Mouse (Mus musculus) ES-E14 (cell line): ENCODE measurements around the gene D930007J09Rik. TPM values are rescaled to one million over a fixed set of nuclear protein-coding genes. Genes with fewer than 3 reads are reported as not detected.

Experiments used
- DNase-seq: peaks from one replicate; pipeline ENCODE4 v3.0.0-alpha.2; 2013; ENCODE audit warnings: low read depth, low spot score
- H3K27ac ChIP-seq: 2 replicates; pipeline ENCODE4 v1.5.1; 2012; ENCODE audit warnings: low read depth, mild to moderate bottlenecking, low read length, moderate library complexity, mixed read lengths; ENCODE audit not compliant: poor library complexity, insufficient read depth, severe bottlenecking
- H3K36me3 ChIP-seq: 2 replicates; pipeline ENCODE4 v1.6.1; 2012; ENCODE audit warnings: mild to moderate bottlenecking, low read length, moderate library complexity, mixed read lengths; ENCODE audit not compliant: control insufficient read depth, poor library complexity, insufficient read depth, severe bottlenecking
- H3K4me1 ChIP-seq, 2 experiments: fragments of 150-350 bp in 1 of 2; sonication (generic) in 1 of 2; 2 replicates each; pipeline ENCODE4 v1.6.1; 2012; ENCODE audit warnings: low read length in 2 of 2, mild to moderate bottlenecking in 1 of 2, mixed read lengths in 1 of 2; ENCODE audit not compliant: control insufficient read depth in 2 of 2, insufficient read depth in 2 of 2, poor library complexity in 1 of 2
- H3K4me3 ChIP-seq, 2 experiments: fragments of 150-350 bp in 1 of 2; sonication (generic) in 1 of 2; 2 replicates each; pipeline ENCODE4 v1.5.1; 2012; ENCODE audit warnings: low read length in 2 of 2, low read depth in 1 of 2, mild to moderate bottlenecking in 1 of 2, mixed read lengths in 1 of 2; ENCODE audit not compliant: insufficient read depth in 1 of 2, poor library complexity in 1 of 2, severe bottlenecking in 1 of 2
- H3K9ac ChIP-seq: 2 replicates; pipeline ENCODE4 v1.6.1; 2012; ENCODE audit warnings: low read depth, mild to moderate bottlenecking, low read length, mixed read lengths; ENCODE audit not compliant: poor library complexity, insufficient read depth, severe bottlenecking
- H3K9me3 ChIP-seq: fragments of 150-350 bp; sonication (generic); 2 replicates; pipeline ENCODE4 v1.6.1; 2012; ENCODE audit warnings: low read depth, mild to moderate bottlenecking, low read length; ENCODE audit not compliant: control insufficient read depth, insufficient read depth
- CHD2 ChIP-seq: IDR thresholded peaks from 2 replicates; pipeline ENCODE4 v1.6.1; 2014; ENCODE audit warnings: mild to moderate bottlenecking, low read depth, low read length, inconsistent platforms
- HCFC1 ChIP-seq: IDR thresholded peaks from 2 replicates; pipeline ENCODE4 v1.6.1; 2012; ENCODE audit warnings: low read length, inconsistent platforms, borderline replicate concordance; ENCODE audit not compliant: insufficient read depth
- MAFK ChIP-seq: IDR thresholded peaks from 2 replicates; pipeline ENCODE4 v1.6.1; 2014; ENCODE audit warnings: mild to moderate bottlenecking, low read depth, low read length, inconsistent platforms; ENCODE audit not compliant: insufficient read depth
- ZC3H11A ChIP-seq: IDR thresholded peaks from 2 replicates; pipeline ENCODE4 v1.6.1; 2012; ENCODE audit warnings: low read depth, mild to moderate bottlenecking, inconsistent platforms, low read length, borderline replicate concordance
- ZNF384 ChIP-seq: IDR thresholded peaks from 2 replicates; pipeline ENCODE4 v1.6.1; 2012; ENCODE audit warnings: low read depth, low read length, inconsistent platforms
- in situ Hi-C, 2 experiments: fragments of 600-800 bp; cut with MboI; formaldehyde crosslinking; loops; one replicate each; pipeline ENCODE4 v1.15.1; 2025; ENCODE audit warnings: low sequenced_read_pairs in 2 of 2, inconsistent platforms in 1 of 2; ENCODE audit not compliant: unreplicated experiment in 2 of 2
- total RNA-seq: library from RNA; depleted of rRNA; stranded (reverse); fragments of 300-350 nt; gene quantifications from 2 replicates; pipeline ENCODE4 v1.2.3, GENCODE M21; 2012; rRNA removed

Gene D930007J09Rik
- total RNA-seq: 3.7 and 6.7 TPM in 2 replicates

DNA sequence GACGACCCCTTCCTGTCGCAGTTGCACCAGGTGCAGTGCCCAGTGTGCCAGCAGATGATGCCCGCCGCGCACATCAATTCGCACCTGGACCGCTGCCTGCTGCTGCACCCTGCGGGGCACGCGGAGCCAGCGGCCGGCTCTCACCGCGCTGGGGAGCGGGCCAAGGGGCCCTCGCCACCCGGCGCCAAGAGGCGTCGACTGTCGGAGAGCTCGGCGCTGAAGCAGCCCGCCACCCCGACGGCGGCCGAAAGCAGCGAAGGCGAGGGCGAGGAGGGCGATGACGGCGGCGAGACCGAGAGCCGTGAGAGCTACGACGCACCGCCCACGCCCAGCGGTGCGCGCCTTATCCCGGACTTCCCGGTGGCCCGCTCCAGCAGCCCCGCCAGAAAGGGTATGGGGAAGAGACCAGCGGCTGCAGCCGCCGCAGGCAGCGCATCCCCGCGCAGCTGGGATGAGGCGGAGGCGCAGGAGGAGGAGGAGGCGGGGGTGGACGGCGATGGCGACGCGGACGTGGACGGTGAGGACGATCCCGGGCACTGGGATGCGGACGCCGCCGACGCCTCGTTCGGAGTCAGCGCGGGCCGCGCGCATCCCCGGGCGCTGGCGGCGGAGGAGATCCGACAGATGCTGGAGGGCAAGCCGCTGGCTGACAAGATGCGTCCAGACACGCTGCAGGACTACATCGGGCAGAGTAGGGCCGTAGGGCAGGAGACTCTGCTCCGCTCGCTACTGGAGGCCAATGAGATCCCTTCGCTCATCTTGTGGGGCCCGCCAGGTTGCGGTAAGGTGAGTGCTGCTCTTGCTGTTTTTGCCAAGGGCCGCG lies at the start of gene D930007J09Rik:
D930007J09Rik (minus strand) TSS at position 591 of the 823 bp plus-strand sequence.
- Histone ChIP-seq H3K4me1 (peaks cover 2 to 5% of the 10 kb centered on the region in 2 experiments; a peak in 2 of 4 replicates), H3K9me3 (no peaks in the 10 kb centered on the region), H3K27ac (no peak within 1 kb of the TSS), H3K36me3 (peaks cover 4% of the 10 kb centered on the region; the same call in 1 of the 2 replicates), H3K4me3 (peak within 1 kb of the TSS; percentile 79 to 83), H3K9ac (peak within 1 kb of the TSS; percentile 88)
- DNase-seq: no peak
- in situ Hi-C loops: no loop called here
- TF ChIP-seq CHD2 (no peak), ZC3H11A (no peak), MAFK (no peak), ZNF384 (no peak), HCFC1 (no peak)

GRCm38 (mm10) chr13:32851967-32852366 lies 49.3 kb upstream of the D930007J09Rik start:
- DNase-seq: peak; percentile 57
- Histone ChIP-seq H3K4me1 (peaks cover 2 to 3% of the 10 kb centered on the region in 2 experiments; a peak in 1 of 4 replicates), H3K27ac (no peak overlapping the region), H3K9me3 (no peaks in the 10 kb centered on the region), H3K9ac (no peak overlapping the region), H3K36me3 (no peaks in the 10 kb centered on the region), H3K4me3 (no peak overlapping the region)
- in situ Hi-C loops: no loop called here
- TF ChIP-seq MAFK (no peak), CHD2 (no peak), HCFC1 (no peak), ZC3H11A (no peak), ZNF384 (no peak)

DNA sequence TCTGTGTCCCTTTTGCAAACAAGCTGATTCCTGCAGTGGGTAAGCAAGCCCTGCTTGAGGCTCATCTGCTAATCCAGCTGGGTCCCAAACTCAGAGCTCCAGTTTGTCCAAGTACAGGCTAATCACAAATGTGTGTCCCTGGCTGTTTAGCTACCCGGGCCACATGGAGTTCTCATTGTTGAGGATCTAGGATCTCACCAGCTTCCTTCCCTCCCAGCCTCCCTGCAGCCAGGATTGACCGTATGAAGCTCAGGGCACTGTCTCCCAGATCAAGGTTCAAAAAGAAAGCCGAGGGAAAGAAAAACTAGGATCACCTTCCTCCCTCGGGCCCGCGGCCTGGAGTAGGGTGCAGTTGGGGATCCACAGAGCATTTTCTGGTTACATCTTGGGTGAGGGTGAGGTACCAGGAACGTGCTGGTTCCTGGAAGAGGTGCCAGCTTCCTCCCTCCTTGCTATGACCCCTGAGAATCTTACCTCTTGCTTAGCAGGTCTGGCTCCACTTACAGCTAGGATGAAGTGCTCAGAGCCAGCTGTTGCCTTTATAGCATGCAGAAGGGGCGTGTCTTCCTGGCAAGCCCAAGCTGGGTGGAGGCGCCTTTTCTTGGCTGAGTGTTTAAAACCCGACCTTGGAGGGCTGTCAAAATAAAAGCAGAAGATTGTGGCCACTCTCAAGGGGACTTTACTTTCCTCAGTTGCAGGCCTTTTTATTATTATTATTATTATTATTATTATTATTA lies 48.2 kb upstream of the D930007J09Rik start, which contains the start of gene Serpinb1a:
Serpinb1a (minus strand) TSS at position 518 of the 737 bp plus-strand sequence.
- Histone ChIP-seq H3K36me3 (no peaks in the 10 kb centered on the region), H3K27ac (no peak within 1 kb of the TSS), H3K4me3 (no peak within 1 kb of the TSS), H3K9ac (no peak within 1 kb of the TSS), H3K9me3 (no peaks in the 10 kb centered on the region), H3K4me1 (peaks cover 2 to 3% of the 10 kb centered on the region in 2 experiments; a peak in 1 of 4 replicates)
- in situ Hi-C loops: no loop called here
- TF ChIP-seq CHD2: no peak
- no peak for DNase-seq

DNA sequence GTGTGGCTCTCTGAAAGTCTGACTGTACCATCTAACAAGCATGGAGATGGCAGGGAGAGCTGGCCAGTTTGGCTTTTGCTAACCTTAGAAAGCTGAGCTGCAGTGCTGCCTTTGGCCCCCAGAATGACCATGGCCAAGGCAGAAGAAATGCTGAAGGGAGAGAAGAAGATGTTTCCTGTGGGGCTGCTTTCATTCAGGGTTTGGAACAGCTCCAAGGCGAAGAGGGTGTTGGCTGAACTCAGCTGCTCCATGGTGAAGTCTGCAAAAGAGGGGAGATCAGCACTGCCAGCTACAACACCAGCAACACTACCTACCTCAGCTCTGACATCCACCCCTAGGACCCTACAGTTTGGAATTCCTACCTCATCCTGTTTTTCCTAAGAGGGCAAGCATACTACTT lies 47.5 kb upstream of the D930007J09Rik start:
- peaks cover 2 to 3% of the 10 kb centered on the region in 2 experiments; a peak in 1 of 4 replicates for H3K4me1 ChIP-seq
- H3K9ac ChIP-seq: no peak overlapping the region
- in situ Hi-C loops: no loop called here
- H3K27ac ChIP-seq: no peak overlapping the region
- H3K4me3 ChIP-seq: no peak overlapping the region
- DNase-seq: no peak
- TF ChIP-seq CHD2: no peak
- TF ChIP-seq HCFC1: no peak
- TF ChIP-seq MAFK: no peak
- no peak for TF ChIP-seq ZNF384
- TF ChIP-seq ZC3H11A: no peak
- H3K36me3 ChIP-seq: no peaks in the 10 kb centered on the region
- H3K9me3 ChIP-seq: no peaks in the 10 kb centered on the region
